Mouse (Mus musculus) brown adipose tissue, adult 24 weeks (tissue): ENCODE data around the gene Lta. TPM values are rescaled to one million over a fixed set of nuclear protein-coding genes. Genes with fewer than 3 reads are reported as not detected.
A peak's percentile ranks its signal among the peaks of the same experiment; 100 is the strongest.

ENCODE experiments used
- H3K27ac ChIP-seq: fragments of 200-500 bp; replicated peaks from 2 replicates; pipeline ENCODE4 v1.5.1; 2012; ENCODE audit warnings: low read depth, mild to moderate bottlenecking, low read length
- H3K4me1 ChIP-seq: fragments of 200-500 bp; 2 replicates; pipeline ENCODE4 v1.6.1; 2012; ENCODE audit warnings: low read length, mixed read lengths; ENCODE audit not compliant: control insufficient read depth, insufficient read depth, insufficient read length
- H3K4me3 ChIP-seq: fragments of 200-500 bp; 2 replicates; pipeline ENCODE4 v1.5.1; 2012; ENCODE audit warnings: low read depth, mild to moderate bottlenecking, low read length, moderate library complexity; ENCODE audit not compliant: insufficient read depth
- polyA plus RNA-seq: library from polyadenylated mRNA; stranded (reverse); fragments of >200 nt; gene quantifications from 2 replicates; pipeline ENCODE4 v1.2.4, GENCODE M21; 2012; ENCODE audit not compliant: missing spikeins, insufficient read depth, insufficient read length

The Lta gene
- polyA plus RNA-seq, 1 experiment, result not detected

- Histone ChIP-seq H3K27ac (no peak overlapping the region), H3K4me3 (no peak overlapping the region)
Observed at GRCm38 (mm10) chr17:35166352-35167035, 38.7 kb downstream of the Lta start.

DNA sequence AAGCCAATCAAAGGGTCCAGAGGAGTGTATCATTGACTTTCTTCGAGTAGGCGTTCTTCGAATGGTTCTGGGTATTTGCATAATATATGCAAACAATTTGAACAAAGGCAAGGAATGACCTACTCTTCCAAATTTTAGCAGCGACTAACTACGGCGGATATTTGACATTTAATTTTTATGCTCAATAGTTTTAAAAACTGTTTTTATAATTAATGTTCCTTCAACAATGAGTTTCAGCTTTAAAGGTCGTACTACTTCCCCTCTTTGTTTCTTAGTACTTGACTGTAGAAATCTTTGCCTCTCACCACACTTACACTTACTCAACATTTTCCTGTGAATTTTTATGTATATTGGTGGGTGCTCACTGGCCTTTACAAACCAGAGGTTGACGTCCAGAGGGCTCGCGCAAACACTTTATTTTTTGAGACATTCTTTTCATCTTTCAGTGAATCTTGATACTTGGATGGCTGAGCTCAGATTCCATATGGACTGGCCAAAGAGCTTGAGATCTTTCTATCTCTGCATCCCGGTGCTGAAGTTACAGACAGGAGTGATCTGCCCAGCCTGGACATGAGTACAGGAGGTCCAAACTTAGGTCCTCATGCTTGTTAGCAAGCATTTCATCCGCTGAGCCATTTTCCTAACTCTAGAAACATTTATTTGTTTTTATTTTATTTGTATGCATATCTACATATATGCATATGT lies 39.5 kb downstream of the Lta start:
- peak overlapping the region; percentile 53; the same call in 1 of the 2 replicates for H3K27ac ChIP-seq
- peaks cover 13% of the 10 kb centered on the region for H3K4me1 ChIP-seq
- peak overlapping the region; percentile 86 for H3K4me3 ChIP-seq

More at GRCm38 (mm10) chr17:35166352-35167035, 38.7 kb downstream of the Lta start:
- peaks cover 13% of the 10 kb centered on the region for H3K4me1 ChIP-seq

DNA sequence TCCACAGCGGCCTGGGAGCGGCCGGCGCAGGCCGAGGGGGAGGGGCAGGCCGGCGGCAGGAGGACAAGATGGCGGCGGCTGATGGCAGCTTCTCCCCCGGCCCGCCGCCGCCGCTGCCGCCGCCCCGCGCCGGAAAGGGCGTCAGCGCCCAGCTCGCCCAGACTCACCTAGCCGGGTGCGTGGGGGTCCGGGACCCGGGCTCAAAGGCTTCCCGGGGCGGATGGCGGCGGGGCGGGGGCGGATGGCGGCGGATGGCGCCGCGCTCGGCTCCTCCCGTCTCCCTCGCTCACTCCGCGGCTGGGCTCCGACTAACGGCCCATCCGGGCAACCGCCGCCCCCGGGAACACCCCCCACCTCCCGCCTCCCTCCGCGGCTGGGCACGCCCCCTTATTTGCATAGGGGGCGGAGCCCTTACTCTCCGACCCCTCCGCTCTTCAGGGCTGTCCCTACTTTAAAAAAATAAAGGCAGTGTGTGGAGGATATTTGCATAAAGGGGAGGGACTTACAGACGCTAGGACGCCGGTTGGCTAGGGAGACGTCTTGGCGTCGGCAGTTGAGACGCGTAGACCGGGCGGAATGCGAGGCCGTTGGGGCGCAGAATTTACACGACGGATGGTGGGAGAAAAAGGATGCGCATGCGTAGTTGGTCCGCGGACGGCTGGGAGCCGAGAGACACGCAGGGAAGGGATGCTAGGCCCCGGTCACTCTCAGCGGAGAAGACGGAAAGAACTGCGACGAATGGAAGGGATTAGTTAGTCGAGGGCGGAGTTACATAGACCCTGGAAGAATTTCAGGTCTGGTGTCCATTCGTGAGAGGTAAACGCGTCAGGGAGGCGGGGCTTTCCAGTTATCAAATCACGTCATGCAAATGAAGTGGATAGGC lies 40.3 kb downstream of the Lta start, which contains the start of gene Prrc2a:
Gene Prrc2a, minus strand, starts transcription at position 330 of the 883 bp plus-strand sequence.
- Histone ChIP-seq H3K4me3 (peak within 1 kb of the TSS; percentile 95), H3K27ac (peak within 1 kb of the TSS; percentile 99), H3K4me1 (peaks cover 13% of the 10 kb centered on the region)

DNA sequence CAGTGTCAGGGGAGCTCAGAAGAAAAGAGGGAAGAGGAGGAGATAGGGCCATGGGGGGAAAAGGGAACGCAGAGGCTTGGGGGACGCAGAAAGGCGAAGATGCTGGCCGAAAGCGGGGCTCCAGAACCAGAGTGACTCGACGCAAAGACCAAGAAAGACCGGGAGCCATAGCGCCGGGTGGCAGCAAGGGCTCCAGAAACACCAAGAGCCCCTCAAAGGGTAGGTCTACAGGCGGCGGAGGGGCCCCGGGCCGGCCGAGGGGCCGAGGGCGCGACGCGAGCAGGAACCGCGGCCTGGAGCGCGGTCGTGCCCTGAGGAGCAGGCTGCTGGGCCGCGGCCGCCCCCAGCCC lies 41.0 kb downstream of the Lta start:
- Histone ChIP-seq H3K27ac (peak overlapping the region; percentile 78), H3K4me3 (peak overlapping the region; percentile 95)

DNA sequence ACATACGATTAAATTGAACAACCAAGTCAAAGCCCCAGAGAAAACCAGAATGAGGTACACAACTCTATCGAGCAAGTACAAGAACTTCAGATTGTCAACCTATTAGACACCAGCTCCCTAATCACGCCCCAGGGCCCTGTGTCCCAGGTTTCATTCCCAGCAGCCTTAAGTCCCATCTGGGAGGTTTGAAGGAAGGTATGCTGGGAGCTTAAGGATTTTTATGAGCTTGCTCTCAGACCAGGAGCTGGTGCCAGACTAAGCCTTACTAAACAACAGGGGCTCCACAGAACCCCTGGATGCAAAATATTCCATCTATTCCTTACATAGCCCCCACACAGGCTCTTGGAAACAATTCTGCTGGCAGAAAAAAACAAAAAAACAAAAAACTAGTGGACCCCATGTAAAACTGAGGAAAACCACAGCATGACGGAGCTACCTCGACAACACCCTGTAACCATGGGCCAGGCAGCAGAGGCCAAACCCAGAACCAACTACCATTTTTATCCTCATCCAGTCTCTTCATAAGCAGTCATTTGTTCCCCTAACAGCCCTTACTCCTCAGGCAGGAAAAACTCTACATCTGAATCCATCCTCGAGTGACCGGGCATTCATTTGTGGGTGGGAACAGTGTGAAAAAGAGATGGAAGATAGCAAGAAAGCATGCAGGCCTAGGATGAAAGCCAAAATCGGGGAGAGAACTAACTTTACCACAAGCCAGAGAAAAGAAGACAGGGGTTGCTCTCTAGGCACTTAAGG lies 41.6 kb downstream of the Lta start:
- H3K4me3 ChIP-seq, result peak overlapping the region; percentile 95
- H3K27ac ChIP-seq, result peak overlapping the region; percentile 78
- H3K4me1 ChIP-seq, result peaks cover 13% of the 10 kb centered on the region

More for the DNA sequence above, 41.0 kb downstream of the Lta start:
- H3K4me1 ChIP-seq, result peaks cover 13% of the 10 kb centered on the region

GRCm38 (mm10) chr17:35162730-35163129 lies 42.4 kb downstream of the Lta start:
- Histone ChIP-seq H3K4me3 (peak overlapping the region; percentile 27), H3K4me1 (peaks cover 13% of the 10 kb centered on the region), H3K27ac (no peak overlapping the region)

- H3K27ac ChIP-seq, result no peak overlapping the region
- H3K4me1 ChIP-seq, result peaks cover 13% of the 10 kb centered on the region
- H3K4me3 ChIP-seq, result no peak overlapping the region
Observed at GRCm38 (mm10) chr17:35162121-35162520, 43.0 kb downstream of the Lta start.

DNA sequence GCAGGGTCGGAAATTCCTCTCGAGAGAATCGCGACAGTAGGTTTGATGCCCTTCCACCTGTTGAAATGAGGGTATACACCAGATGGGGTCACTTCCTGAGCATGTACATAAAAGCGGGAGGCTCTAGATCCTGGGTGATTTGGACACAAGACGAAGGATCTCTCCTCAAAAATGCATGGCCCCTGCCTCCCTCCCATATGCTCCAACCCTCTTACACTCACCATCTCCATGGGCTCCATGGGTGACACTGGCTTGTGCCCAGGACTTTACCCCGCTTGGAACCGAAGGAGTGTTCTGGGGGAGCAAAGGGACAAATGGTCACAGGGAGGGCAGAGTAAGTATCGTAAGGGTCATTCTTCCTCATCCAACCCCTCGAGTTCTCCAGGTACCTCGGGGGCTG lies 43.7 kb downstream of the Lta start:
- H3K4me1 ChIP-seq, result peaks cover 13% of the 10 kb centered on the region
- no peak overlapping the region for H3K27ac ChIP-seq
- no peak overlapping the region for H3K4me3 ChIP-seq

GRCm38 (mm10) chr17:35159638-35160037 lies 45.5 kb downstream of the Lta start:
- Histone ChIP-seq H3K4me3 (no peak overlapping the region), H3K27ac (no peak overlapping the region), H3K4me1 (peaks cover 10% of the 10 kb centered on the region)

DNA sequence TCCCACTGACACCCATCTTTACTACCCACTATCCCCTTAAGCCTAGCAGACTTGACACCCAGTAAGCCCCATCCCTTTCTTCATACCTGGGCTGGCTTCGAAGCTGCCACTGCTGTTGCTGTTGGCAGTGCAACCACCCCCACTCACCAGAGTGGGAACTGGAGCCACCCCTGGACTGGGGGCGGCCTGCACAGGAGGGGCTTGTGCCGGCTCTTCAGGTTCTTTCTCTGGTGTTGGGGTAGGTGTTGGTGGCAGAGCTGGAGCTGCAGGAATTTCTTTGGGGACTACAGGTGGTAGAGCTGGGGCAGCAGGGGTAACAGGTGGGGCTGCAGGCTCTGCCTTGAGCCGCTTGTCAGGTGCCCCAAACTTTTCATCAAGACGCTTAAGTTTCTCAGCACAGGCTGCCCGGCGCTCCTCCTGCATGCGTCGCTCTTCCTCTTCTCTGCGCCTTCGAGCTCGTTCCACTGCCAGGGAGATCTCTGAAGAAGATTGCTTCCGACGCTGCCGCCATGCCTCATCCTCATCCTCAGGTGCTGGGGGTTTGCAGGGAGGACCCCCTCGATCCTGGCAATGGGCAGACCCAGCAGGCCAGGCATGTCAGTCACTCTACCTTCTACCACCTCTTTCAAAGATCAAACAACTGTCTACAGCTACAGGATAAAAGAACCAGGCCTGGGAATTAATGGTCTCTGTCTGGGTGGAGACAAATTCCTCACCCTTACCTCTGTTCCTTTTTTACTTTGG lies 46.1 kb downstream of the Lta start:
- Histone ChIP-seq H3K4me1 (peaks cover 10% of the 10 kb centered on the region), H3K4me3 (no peak overlapping the region), H3K27ac (no peak overlapping the region)

- H3K27ac ChIP-seq, result no peak overlapping the region
- peaks cover 6% of the 10 kb centered on the region for H3K4me1 ChIP-seq
- no peak overlapping the region for H3K4me3 ChIP-seq
Observed at GRCm38 (mm10) chr17:35157661-35158175, 47.4 kb downstream of the Lta start.

GRCm38 (mm10) chr17:35157254-35157653 lies 47.9 kb downstream of the Lta start:
- Histone ChIP-seq H3K27ac (no peak overlapping the region), H3K4me3 (no peak overlapping the region), H3K4me1 (0 out of 2 replicates have a peak, but pooled peaks cover 3% of the 10 kb centered on the region)

DNA sequence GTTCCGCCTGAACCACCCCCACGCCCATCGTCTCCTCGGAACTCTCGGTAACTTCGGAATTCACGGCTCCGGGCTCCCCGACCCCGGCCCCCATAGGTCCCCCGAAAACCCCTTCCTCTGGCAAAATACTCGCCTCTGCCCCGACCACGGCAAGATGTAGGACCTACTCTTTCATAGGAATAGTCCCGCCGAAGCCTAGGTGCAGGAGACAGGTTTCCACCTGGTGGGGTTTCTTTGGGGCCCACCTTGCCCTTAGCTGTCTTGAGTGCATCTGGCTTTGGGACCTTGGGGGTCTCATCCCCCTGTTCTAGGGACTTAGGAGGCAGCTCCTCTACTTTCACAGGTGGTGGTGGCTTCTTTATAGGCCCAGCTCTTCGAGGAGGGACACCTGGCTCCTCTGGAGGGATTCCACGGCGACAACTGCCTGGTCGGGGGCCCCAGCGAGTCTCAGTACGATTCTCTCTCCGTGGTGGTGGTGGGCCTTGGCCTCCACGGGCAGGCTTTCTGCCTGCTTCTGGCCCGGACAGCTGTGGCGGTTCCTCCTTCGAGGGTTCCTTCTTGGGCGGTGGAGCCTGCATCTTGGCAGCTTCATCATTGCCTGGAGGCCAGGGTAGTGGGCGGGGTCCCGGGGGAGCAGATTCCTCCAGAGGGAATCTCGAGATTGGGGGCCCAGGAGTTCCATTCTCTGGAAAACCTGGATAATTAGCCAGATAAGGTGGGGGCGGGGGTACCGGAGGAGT lies 48.5 kb downstream of the Lta start:
- no peak overlapping the region for H3K4me3 ChIP-seq
- H3K4me1 ChIP-seq, result no peaks in the 10 kb centered on the region
- no peak overlapping the region for H3K27ac ChIP-seq
